Mouse (Mus musculus) heart, adult 2 months (tissue): Measurements from ENCODE around the gene Sema4g.

Source experiments
- CTCF ChIP-seq: fragments of 200-600 bp; IDR thresholded peaks from 2 replicates; pipeline ENCODE4 v1.8.1; 2022; ENCODE audit warnings: antibody characterized with exemption, mild to moderate bottlenecking, moderate library complexity
- POLR2A ChIP-seq: fragments of 200-500 bp; IDR thresholded peaks from 2 replicates; pipeline ENCODE4 v1.6.1; 2011; ENCODE audit warnings: mild to moderate bottlenecking, low read depth, low read length, control low read depth; ENCODE audit not compliant: insufficient read depth

DNA sequence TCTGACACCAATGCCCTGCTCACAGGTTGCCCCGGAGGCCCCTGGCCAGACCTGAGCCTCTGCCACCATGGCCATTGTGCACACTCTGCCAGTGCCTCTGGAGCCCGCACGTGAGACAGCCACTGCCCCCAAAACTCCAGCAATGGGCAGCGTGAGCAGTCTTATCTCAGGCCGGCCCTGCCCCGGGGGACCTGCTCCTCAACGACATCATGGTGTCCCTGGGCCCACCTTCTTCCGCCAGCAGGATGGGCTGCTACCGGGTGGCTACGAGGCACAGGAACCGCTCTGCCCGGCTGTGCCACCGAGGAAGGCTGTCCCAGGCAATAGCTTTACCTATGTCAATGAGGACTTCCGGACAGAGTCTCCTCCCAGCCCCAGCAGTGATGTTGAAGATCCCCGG, 32.5 kb downstream of the Sema4g start:
- TF ChIP-seq CTCF: no peak
- no peak for TF ChIP-seq POLR2A
